Mouse (Mus musculus): Measurements from ENCODE around the gene Abcd2.
A peak's percentile ranks its signal among the peaks of the same experiment; 100 is the strongest.

The Abcd2 gene

DNA sequence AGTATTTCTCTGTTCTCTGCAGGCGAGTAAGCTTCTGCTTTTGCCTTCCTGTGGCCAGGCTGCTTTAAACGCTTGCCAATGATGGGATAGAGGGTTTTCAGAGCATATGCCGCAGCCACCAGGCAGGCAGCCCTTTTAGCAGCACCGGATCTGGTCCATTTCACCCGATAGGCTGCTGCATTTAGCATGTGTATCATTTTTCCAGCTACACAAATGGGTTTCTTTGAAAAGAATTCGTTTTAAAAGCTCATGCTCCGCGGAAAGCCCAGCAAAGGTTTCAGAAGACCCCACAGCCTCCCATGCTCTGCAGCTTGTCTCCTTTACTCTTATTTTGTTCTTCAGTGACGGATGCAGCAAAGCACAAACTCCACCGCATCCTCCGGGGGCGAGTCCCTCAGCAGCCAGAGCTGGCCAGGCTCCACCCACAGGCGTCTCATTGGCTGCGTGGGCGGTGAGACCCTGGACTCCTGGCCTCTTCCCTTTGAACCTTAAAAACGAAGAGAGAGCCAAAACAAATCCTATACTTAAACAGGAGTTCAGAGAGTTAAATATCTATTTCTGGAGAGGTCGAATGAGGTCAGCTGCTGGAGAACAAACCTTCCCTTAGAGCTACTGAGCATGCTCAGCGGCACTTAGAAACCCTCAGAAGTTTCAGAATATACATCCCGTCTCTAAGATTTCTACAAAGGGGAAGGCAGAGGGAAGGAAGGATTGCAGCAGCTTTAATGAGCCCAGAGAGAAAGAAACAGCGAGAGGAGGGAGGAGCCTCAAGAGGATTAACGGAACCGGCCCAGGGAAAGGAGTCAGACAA lies at the start of gene Abcd2:
Gene Abcd2, minus strand, starts transcription at position 388 of the 811 bp plus-strand sequence.
- peak; percentile 78 to 89 for DNase-seq

DNA sequence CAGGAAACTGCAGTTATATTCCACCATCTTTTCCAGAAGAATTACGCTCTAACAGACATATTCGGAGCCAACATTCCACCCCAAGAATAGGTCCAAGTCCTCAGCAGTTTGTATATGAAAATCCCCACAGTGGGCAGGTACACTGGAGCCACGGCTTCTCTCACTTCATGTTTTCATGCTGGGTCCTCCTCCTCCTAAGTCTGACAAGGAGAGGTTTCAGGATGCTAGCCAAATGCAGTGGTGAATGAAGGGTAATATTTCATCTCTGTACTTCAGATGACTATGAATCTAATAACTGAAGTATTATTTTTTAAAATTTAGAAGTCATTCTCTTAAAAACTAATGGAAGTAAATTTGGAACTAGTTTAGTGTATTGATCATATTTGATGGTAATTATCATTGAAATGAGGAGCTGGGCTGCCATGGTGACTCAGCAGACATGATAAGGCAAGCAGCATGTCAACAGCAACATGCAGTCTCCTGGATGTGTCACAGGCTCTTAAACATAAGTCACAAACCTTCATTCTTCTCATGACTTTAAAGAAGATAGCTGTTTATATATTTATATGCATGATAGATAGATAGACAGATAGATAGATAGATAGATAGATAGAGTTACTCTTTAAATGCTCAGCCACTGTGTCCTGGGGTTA lies 49.2 kb upstream of the Abcd2 start:
- DNase-seq, result no peak

DNA sequence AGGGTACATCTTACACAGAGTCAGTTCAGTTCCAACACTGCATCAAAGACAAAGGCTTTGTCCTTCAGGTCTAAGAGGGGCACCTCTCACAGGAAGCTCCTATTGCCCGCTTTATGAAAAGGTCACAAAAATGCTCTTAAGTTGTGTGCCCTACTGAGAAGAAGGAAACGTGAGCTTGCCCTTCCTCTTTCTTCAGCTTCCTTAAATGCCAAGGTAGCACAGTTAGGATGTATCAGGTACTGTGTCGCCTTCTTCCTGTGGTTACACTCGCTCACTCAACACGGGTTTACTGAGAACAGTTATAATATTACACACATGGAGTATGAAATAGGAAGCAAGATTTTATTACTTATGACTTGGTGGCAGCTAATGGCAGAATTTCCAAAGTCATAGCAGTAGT lies 45.7 kb upstream of the Abcd2 start:
- DNase-seq, result no peak

DNA sequence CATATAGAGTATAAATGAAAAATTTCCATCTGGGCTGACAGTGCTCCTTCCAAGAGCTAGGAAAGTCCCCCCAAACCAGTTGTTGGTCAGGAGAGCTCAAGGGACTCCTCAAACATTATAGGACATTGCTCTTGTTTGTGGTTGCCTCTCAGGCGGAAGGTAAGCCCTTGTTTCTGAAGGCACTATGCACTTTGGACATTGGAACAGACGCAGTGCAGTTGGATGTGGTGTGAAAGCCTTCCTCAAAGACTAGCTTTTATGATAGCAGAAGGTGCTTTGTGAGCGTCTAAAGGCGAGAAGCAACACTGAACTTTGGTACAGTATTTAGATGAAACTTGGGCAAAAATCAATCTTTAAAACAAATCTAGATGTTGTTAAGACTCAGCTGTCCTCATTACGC lies 14.9 kb upstream of the Abcd2 start:
- no peak for DNase-seq

DNA sequence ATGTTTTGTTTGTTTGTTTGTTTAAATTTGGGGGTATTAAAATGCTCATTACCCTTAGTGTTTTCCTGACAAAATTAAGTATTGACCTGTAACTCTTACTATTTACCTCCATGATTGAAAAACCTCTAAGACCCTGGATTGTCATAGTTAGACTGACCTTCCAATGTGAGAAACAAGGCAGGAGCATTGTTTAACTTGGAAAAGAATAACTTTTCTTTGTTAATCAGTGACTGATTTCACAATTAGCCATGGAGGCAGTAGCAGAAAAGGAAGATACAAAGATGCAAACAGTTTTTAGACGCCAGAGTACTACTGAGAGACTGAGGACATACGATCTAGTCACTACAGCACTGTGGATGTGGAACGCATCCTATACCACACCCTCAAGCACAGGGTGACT lies 11.9 kb upstream of the Abcd2 start:
- no peak for DNase-seq

DNA sequence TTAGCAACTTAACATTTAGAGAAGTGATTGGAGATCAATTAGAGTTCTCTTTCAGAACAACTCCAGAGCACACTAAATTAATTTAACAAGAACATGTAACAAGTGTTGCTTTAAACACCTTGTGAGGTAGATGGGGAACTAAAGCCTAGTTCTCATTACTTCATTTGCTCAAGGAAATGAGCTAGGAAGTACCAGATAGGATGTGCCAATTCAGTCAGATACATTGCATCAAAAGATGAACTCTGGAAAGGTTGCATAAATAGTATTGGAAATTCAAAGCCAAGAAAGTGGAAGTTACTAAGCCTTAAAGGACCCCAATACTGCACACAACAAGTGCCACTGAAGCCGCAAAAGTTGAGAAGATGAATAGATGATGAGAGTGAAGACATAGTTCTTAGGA lies 10.9 kb upstream of the Abcd2 start:
- DNase-seq, result no peak

DNA sequence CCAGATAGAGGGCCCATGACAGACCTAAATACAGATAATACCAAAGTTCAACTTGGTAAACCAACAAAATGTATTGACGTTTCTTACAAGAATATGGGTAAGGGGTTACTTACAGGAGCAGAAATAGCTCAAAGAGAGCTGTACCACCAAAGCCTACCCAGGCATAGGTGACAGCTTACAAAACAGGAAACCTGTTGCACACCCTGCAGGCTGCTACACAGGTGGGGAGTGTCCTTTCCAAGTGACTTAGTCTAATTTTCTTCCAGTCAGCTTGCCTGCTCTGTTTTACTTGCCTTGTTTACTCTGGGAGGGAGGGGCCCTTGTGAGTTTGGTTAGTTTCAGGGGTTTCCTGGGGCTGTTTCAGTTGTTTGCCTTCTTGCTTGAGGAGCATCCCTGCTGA lies 9.2 kb upstream of the Abcd2 start:
- no peak for DNase-seq

DNA sequence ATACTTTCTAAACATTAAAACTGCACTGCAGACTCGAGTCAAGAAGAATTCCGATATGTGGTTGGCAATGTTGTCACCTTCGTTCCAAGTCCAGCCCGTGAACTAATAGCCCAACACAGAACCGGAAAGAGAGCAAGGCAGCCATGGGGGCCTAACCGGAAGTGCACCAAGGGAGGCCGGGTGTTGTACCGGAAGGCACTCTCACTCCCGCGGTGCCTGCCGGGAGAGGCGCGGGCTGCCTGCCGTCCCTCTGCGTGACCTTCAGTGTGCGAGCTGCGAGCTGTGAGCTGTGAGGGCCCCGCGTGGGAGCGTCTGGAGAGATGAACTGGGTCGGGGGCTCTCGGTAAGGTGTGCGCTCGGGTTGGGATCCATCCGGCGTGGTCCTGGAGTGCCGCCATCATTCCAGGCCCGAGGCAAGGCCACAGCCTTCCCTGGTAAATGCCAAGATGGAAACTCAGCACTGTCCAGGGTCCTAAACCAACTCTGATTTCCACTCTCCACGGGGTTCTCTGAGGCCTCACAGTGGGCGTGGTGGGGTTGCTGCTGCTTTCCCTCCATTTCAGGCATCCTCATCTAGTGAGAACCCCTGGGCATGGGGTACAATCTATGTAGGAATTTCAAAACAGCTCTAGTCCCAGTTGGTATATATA lies 7.8 kb upstream of the Abcd2 start, which contains the start of gene CN725425:
Gene CN725425, plus strand, starts transcription at position 239 of the 650 bp plus-strand sequence.
- peak in 1 of 2 experiments; percentile 20 for DNase-seq

DNA sequence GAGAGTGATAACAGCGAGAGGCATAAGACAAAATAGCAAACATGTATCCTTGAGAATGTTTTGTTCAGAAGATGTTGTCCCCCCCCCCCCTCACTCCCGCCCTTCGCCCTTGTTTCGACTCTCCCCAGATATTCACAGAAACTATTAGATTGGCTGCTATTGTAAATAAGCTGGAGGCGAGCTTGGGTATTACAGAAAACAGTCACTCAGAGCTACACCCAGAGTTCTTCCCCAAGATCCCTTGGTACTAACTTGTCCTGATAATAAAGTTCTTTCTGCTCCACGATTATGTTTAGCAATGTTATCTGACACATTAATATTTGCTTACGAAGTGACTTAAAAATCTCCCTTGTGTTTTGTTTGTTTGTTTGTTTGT lies 612 bp upstream of the Abcd2 start:
- no peak for DNase-seq

DNA sequence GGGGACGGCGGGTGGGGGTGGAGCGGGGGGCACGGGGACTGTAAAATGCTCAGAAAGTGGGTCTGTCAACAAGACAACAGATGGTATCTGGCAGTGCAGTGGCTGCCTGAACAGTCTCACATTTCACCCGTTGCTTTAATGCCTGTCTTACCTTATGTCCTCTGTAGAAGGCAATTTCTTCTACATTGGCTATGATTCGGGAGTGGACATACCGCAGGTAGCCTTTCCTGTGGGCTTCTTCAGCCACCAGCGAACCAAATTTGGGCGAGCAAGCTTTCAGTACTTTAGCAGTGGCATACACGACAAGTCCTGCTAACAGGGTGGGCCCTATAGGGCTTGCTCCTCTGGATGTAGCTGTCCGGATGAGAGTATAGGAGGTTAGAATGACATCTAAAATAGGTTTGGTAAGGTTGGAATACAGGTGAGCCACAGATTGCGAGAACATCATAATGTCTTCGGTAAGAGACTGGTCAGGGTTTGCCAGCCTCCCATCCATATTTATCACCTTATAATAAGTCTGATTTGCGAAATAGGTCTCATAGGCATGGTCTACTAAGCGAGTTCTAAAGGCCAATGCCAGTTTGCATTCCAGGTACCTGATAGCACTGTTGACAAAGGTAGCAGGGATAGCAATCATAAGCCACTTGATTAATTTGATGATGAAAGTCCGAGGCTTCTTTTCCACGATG lies 936 bp downstream of the Abcd2 start:
- DNase-seq, result no peak

DNA sequence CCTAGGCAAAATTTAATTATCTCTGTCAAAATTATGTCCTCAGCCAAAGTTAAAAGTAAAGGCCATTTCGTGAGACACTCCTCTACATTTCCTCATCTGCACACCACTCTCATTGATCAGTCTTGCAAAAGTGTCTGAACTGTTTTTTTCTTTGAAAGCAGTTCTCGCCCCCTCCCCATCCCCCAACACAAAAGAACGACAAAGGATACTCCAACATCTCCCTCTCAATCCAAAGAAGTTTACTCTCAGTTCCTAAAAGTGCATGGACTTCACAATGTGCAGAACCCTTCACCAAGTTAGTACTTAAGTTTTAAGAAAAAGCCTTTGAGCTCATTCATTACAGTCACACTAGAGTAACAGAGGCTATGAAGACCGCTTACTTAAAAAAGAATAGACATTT lies 1.6 kb downstream of the Abcd2 start:
- no peak for DNase-seq

DNA sequence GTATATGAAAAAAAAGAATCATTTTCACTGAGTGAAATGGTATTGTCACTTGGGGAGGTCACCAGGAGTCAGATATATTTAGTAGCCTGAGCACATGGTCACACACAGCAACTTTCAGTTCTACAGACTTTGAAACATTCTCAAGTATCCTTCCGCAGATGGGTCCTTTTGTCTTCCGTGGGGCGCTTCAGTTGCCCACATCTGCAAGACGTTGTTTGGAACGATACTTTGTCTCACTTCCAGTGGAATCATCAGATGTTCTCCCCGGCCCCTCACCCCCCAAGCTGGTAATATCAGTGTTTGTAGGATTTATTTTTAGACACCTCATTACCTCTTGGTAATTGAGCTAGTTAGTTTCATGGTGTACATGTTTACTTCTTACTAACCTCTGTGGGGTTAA lies 5.2 kb downstream of the Abcd2 start:
- DNase-seq, result no peak

DNA sequence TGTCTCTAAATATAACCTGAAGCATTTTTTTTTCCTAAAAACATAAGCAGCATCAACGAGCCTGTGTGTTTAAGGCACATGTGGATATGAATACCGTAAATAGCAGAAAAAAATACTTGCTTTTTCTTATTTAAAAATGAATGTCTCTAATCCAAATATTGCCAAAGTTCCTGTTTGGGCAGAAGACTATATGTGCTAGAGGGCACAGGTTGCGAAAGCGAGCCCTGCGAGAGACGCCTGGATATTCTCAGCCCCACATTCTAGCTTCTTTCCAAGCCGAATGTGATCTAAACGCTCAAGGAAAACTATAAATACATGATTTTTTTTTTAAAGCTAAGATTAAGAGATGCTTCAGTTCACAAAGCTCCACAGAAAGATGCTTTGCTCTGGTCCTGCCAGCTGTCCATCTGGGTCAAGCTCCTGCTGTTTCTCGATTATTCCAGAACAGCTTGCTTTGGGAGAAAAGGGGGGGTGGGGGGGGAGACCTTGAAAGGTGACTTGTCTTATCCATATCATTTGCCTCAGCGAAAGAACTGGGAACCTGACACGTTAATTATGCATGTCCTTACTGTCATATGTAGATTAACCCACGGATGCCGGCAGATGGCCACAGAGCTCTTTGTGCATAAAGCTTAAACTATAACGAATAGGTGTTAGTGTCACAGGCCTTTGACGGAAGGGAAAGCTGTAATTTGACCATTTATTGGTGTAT lies 11.5 kb downstream of the Abcd2 start:
- peak in 1 of 2 experiments; percentile 41 for DNase-seq

DNA sequence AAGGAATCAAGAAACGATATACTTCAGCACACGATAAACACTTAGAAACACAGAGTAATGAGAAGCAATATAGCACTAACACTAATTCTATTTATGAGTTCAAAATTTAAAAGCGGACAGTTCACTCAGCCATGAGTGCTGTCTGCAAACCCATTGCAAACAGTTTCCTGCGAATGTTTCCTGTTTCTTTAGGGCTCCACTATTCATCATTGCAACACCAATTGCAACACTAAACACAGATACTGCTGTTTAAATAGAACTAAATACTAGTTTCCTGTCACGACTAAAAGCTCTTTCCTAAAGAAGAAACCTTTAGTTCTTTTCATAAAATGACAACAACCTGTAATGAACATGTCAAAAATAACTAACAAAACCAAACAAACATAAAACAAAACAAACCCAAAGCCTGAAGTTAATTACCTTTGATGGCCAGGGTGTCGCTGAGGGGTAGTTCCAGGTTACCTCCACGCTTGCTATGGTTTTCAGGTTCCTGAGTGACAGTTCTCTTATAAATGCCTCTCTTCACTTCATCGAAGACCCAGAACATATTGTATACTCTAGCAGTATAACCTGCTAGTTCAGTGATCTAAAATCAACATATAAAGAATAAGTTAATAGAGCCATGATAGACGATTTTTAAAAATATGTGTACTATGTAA lies 12.8 kb downstream of the Abcd2 start:
- no peak for DNase-seq

DNA sequence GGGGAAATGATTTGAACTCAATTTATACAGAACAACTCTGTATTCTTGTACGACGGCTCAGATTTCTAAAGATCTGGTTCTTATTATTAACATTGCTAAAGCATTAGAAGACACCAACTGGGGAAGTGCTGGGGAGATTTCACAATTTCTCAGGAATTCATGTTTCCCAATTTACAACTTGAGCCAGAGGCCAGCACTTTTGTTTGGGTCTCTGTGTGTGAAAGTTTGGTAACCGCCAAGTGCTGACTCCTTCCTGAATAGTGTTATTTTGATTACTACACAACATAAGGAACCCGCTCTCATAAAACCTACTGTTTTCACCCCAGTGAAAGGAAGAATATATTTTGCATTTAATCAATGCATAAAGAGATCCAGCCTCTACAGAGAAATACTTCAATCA lies 19.4 kb downstream of the Abcd2 start:
- peak; percentile 20 to 30 for DNase-seq

DNA sequence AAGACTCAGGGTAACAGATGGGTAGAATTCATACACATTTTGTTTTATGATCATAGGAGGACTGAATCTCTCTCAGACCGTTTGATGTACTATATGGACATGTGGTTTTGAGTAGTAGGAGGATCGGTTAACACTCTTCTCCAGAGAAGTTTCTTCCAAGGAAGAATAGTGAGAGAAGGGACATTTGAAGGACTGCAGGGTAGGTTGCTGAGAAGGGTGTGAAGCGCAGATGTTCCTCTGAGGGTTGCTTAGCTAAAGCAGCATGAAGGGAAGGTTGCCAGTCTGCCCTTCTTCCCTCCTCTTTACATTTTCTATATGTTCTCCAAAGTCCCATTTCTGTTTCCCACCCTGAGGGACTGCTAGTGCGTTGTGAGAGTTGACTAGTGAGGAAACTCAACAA lies 20.3 kb downstream of the Abcd2 start:
- DNase-seq, result no peak

DNA sequence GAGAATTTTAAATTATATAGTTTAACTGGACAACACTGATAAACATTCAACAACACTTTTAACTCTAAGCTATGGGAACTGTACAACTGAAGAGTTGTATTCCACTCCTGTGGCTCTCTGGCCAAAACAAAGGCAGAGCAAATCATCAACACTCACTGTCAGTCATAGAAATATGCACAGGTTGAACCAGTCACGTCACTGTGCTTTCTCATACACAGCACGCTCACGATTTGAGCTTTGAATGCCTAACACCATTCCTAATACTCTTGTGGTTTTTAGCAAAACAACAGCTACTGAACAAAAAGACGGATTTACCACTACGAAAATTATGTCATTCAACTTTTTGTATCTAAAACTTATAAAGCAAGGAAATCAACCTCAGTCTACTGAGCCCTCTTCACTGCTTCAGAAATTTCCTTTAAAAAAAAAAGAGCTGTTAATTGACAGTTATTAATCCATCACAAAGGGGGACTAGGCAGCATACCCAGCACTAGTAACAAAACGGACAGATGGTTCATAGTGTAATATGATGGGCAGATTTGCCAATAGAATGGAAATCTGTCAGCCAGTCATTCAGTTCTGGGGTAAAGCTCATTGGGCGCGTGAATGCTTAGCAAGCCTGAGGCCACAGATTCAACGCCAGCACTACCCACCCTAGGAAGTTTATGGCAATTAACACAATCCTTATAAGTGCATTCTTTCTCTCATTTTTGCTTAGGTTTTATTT lies 20.8 kb downstream of the Abcd2 start:
- DNase-seq, result no peak

DNA sequence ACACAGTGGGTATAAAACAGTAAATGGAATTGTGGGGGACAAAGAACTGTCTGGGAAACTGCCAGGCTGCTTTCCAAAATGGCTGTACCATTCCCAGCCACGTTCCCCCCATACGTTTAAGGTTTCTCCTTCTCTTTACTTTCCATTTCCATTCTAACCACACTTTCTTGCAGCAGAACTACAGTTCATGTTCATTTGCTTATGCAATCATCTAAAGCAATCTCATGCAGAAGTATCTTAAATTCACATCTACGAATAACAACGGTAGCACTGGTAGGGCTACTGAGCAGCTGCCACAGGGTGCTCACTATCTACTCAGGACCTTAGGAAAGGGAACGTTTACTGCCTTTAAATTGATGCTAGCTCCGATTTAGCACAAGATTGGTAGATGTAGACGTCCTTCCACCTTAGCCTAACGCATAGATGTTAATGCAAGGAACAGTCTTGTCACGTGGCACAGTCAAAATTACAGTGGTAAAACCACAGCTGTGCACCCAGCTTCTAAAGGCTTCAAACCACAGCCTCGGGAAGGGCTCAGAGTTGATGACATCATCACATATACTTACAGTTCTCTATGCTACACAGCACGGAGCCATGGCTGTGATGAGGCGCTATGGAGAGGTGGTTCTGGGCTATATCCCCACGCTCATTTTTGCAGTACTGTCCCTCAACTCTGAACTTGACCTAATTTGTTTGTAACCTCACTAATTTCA lies 23.6 kb downstream of the Abcd2 start:
- DNase-seq, result no peak

DNA sequence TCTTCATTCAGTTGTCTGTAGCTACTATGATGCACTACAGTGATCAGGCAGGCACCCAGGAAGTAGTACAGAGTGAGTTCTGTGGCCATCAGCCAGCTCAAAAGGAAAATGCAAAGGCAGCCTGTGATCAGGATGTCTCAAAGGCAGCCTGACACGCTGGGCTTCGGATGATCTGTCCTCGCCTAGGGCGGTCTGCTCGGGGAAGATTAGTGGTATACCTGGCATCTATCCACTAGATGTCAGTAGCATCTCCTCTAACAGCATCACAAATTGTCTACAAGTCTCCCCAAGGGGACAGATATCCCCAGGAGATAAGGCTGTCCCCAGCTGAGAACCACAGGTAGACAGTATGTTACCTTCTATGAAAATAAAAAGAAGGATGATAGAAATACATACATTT lies 26.6 kb downstream of the Abcd2 start:
- peak in 1 of 2 experiments; percentile 28 for DNase-seq

DNA sequence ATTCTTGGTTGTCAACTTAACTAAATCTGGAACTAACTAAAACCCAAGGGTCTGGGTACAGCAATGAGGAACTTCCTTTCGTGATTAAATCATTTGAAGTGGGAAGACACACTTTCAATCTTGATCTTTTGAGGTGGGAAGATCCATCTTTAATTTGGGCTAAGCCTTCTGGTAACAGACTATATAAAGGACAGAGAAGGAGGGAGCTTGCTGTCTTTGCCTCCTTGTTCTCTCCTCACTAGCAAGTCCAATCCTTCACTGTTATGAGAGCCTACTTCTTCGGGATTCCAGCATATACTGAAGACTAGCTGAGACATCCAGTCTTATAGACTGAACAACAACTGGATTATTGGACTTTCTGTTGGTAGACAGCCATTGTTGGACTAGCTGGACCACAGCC lies 28.1 kb downstream of the Abcd2 start:
- DNase-seq, result no peak

DNA sequence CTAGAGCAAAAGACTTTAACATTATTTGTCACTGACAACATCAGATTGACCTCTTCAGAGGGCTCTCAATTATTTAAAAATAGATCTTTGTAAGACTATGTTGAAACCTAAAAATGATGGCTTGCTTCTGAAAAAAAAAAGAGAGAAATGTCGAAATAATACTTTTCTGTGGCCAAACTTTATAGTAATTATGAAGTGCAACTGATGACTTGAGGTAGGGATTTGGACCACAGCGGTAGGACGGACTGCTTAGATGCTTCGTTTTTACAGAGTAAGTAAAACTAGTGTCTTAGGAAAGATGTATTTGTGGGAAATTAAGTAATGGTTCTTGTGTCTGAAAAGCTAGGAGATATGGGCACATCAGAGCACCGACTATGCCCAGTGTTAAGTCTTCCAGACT lies 30.4 kb downstream of the Abcd2 start:
- no peak for DNase-seq

Measured in lung, postnatal 4 days (tissue).